Mouse (Mus musculus): ENCODE measurements around the gene Rinl. TPM values are rescaled to one million over a fixed set of nuclear protein-coding genes. Genes with fewer than 3 reads are reported as not detected.
A peak's percentile ranks its signal among the peaks of the same experiment; 100 is the strongest.

Rinl gene
- total and polyA plus RNA-seq, 3 experiments: 1.3 to 3.2 (median 2.0) TPM

GRCm38 (mm10) chr7:28829821-28830220 lies 41.1 kb downstream of the Rinl start:
- DNase-seq: peak; percentile 58 to 77
- Histone ChIP-seq H3K4me3 (peak overlapping the region; percentile 25; the same call in 1 of the 2 replicates), H3K79me2 (replicated peaks; ENCODE audit: control insufficient read depth, insufficient read depth, low read length) (no peaks in the 10 kb centered on the region), H3K27me3 (ENCODE audit: control insufficient read depth, insufficient read depth, low read length) (no peaks in the 10 kb centered on the region), H3K9ac (ENCODE audit: low read depth, low read length) (no peak overlapping the region), H3K27ac (peak overlapping the region; percentile 83), H3K36me3 (ENCODE audit: control insufficient read depth, insufficient read depth, low read length) (peaks cover 21% of the 10 kb centered on the region), H3K4me1 (ENCODE audit: control insufficient read depth, insufficient read depth, low read length) (peaks cover 6% of the 10 kb centered on the region)
- peak; percentile 19; the same call in 1 of the 2 replicates for TF ChIP-seq CTCF (IDR thresholded peaks at IDR 0.05)
- 0 out of 2 replicates have a peak, but pooled peaks have one; percentile 17 for TF ChIP-seq EP300 (IDR thresholded peaks at IDR 0.05; ENCODE audit: insufficient read depth, low read depth, low read length)
- TF ChIP-seq POLR2A (IDR thresholded peaks at IDR 0.05; ENCODE audit: insufficient read depth, low read depth, low read length): 0 out of 2 replicates have a peak, but pooled peaks have one; percentile 52
- intact Hi-C loops (cut with DNase I): loop anchor here (5.0 kb wide), 1 partner anchor 37 kb away; no protein-coding TSS in a partner anchor
- 62% methylated on average over 8 of the region's 8 CpGs for WGBS

DNA sequence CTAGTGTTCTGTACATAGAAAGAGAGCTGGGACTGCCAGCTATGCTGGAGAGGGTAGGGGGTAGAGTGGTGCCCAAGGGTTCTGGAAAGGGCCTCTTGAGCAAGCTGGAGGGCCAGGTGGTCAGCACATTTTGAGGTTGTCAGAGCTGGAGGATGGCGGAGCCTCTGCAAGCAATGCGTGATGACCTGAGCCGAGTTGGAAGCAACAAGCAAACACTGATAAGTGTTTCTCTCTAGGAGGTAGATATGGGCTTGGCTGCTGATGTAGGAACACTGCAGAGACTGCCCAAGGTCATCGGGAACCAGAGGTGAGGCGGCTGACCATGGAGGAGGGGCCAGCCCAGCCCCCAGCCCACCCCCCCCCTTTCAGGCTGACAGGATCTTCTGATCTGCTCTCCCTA lies 42.2 kb downstream of the Rinl start:
- Histone ChIP-seq H3K9ac (ENCODE audit: low read depth, low read length) (no peak overlapping the region), H3K36me3 (ENCODE audit: control insufficient read depth, insufficient read depth, low read length) (peaks cover 21% of the 10 kb centered on the region), H3K27ac (peak overlapping the region; percentile 83), H3K27me3 (ENCODE audit: control insufficient read depth, insufficient read depth, low read length) (no peaks in the 10 kb centered on the region), H3K4me1 (ENCODE audit: control insufficient read depth, insufficient read depth, low read length) (peaks cover 6% of the 10 kb centered on the region), H3K4me3 (no peak overlapping the region), H3K79me2 (replicated peaks; ENCODE audit: control insufficient read depth, insufficient read depth, low read length) (no peaks in the 10 kb centered on the region)
- 61% methylated on average over 5 of the region's 5 CpGs for WGBS
- peak in 1 of 2 experiments; percentile 61 for DNase-seq
- TF ChIP-seq CTCF (IDR thresholded peaks at IDR 0.05) (no peak), EP300 (IDR thresholded peaks at IDR 0.05; ENCODE audit: insufficient read depth, low read depth, low read length) (peak; percentile 73)
- intact Hi-C loops (cut with DNase I): no loop called here

- Histone ChIP-seq H3K9ac (ENCODE audit: low read depth, low read length) (no peak overlapping the region), H3K4me3 (no peak overlapping the region), H3K4me1 (ENCODE audit: control insufficient read depth, insufficient read depth, low read length) (peaks cover 4% of the 10 kb centered on the region), H3K36me3 (ENCODE audit: control insufficient read depth, insufficient read depth, low read length) (peaks cover 16% of the 10 kb centered on the region), H3K79me2 (replicated peaks; ENCODE audit: control insufficient read depth, insufficient read depth, low read length) (no peaks in the 10 kb centered on the region), H3K27me3 (ENCODE audit: control insufficient read depth, insufficient read depth, low read length) (no peaks in the 10 kb centered on the region), H3K27ac (peak overlapping the region; percentile 65)
- intact Hi-C loops (cut with DNase I): no loop called here
- peak in 1 of 2 experiments; percentile 25 for DNase-seq
- 67% methylated on average over 17 of the region's 17 CpGs for WGBS
- TF ChIP-seq POLR2A (IDR thresholded peaks at IDR 0.05; ENCODE audit: insufficient read depth, low read depth, low read length) (no peak), EP300 (IDR thresholded peaks at IDR 0.05; ENCODE audit: insufficient read depth, low read depth, low read length) (no peak), CTCF (IDR thresholded peaks at IDR 0.05) (no peak)
Observed at GRCm38 (mm10) chr7:28831411-28832125, 42.8 kb downstream of the Rinl start.

- Histone ChIP-seq H3K36me3 (ENCODE audit: control insufficient read depth, insufficient read depth, low read length) (peaks cover 14% of the 10 kb centered on the region), H3K27me3 (ENCODE audit: control insufficient read depth, insufficient read depth, low read length) (no peaks in the 10 kb centered on the region), H3K4me1 (ENCODE audit: control insufficient read depth, insufficient read depth, low read length) (peaks cover 3% of the 10 kb centered on the region), H3K4me3 (no peak overlapping the region), H3K9ac (ENCODE audit: low read depth, low read length) (no peak overlapping the region), H3K27ac (peak overlapping the region; percentile 65; the same call in 1 of the 2 replicates), H3K79me2 (replicated peaks; ENCODE audit: control insufficient read depth, insufficient read depth, low read length) (no peaks in the 10 kb centered on the region)
- intact Hi-C loops (cut with DNase I): no loop called here
- 52% methylated on average over 6 of the region's 6 CpGs for WGBS
- DNase-seq: no peak
- TF ChIP-seq POLR2A (IDR thresholded peaks at IDR 0.05; ENCODE audit: insufficient read depth, low read depth, low read length): no peak
- no peak for TF ChIP-seq CTCF (IDR thresholded peaks at IDR 0.05)
Observed at GRCm38 (mm10) chr7:28832137-28832536, 43.4 kb downstream of the Rinl start.

DNA sequence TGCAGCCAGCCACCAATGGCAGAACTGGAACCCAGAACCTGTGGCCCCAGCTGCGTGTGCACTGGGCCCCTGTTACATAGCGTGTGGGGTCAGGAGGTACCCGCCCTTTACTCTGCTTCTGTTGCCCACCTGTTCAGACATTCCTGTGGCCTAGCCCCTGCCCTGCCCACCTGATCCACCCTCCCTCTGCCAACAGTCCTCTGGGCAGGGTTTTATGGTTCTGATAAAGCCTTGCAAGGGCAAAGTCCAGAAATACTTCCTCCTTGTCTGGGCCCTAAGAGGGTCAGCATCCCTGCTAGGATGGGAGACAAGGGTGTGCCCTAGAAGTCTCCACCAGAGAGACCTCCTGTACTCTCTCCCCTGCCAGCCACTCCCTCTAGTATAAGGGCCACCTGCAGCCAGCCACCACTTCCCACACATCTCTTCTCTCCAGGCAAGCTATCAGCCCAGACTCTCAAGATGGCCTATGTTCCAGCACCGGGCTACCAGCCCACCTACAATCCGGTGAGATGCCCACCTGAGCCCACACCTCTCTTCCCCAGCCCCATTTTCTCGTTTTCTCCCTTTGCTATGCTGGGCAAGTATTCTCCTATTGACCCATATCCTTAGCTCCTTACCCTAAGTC lies 45.1 kb downstream of the Rinl start, which contains the start of gene Lgals4:
Gene Lgals4 (plus strand): TSS at position 132 of the 625 bp plus-strand sequence.
- H3K4me1 ChIP-seq (ENCODE audit: control insufficient read depth, insufficient read depth, low read length): peaks cover 3% of the 10 kb centered on the region
- no peak within 1 kb of the TSS for H3K9ac ChIP-seq (ENCODE audit: low read depth, low read length)
- WGBS: 82% methylated on average over 6 of the region's 6 CpGs
- H3K27ac ChIP-seq: no peak within 1 kb of the TSS
- no peak within 1 kb of the TSS for H3K4me3 ChIP-seq
- TF ChIP-seq POLR2A (IDR thresholded peaks at IDR 0.05; ENCODE audit: insufficient read depth, low read depth, low read length) (no peak; the same call in 1 of the 2 replicates), EP300 (IDR thresholded peaks at IDR 0.05; ENCODE audit: insufficient read depth, low read depth, low read length) (no peak), CTCF (IDR thresholded peaks at IDR 0.05) (no peak)
- intact Hi-C loops (cut with DNase I): no loop called here
- H3K27me3 ChIP-seq (ENCODE audit: control insufficient read depth, insufficient read depth, low read length): no peaks in the 10 kb centered on the region
- H3K36me3 ChIP-seq (ENCODE audit: control insufficient read depth, insufficient read depth, low read length): peaks cover 6% of the 10 kb centered on the region; the same call in 1 of the 2 replicates
- no peak for DNase-seq
- H3K79me2 ChIP-seq (replicated peaks; ENCODE audit: control insufficient read depth, insufficient read depth, low read length): no peaks in the 10 kb centered on the region

- TF ChIP-seq POLR2A (IDR thresholded peaks at IDR 0.05; ENCODE audit: insufficient read depth, low read depth, low read length) (no peak), CTCF (IDR thresholded peaks at IDR 0.05) (no peak), EP300 (IDR thresholded peaks at IDR 0.05; ENCODE audit: insufficient read depth, low read depth, low read length) (no peak)
- Histone ChIP-seq H3K4me1 (ENCODE audit: control insufficient read depth, insufficient read depth, low read length) (no peaks in the 10 kb centered on the region), H3K27me3 (ENCODE audit: control insufficient read depth, insufficient read depth, low read length) (no peaks in the 10 kb centered on the region), H3K27ac (no peak overlapping the region), H3K4me3 (no peak overlapping the region), H3K9ac (ENCODE audit: low read depth, low read length) (no peak overlapping the region), H3K36me3 (ENCODE audit: control insufficient read depth, insufficient read depth, low read length) (0 out of 2 replicates have a peak, but pooled peaks cover 2% of the 10 kb centered on the region), H3K79me2 (replicated peaks; ENCODE audit: control insufficient read depth, insufficient read depth, low read length) (no peaks in the 10 kb centered on the region)
- intact Hi-C loops (cut with DNase I): no loop called here
- peak in 1 of 2 experiments; percentile 17 for DNase-seq
- 79% methylated on average over 5 of the region's 5 CpGs for WGBS
Observed at GRCm38 (mm10) chr7:28836936-28837335, 48.2 kb downstream of the Rinl start.

All from heart, adult 2 months (tissue).